Mouse (Mus musculus): ENCODE results near the gene 3100002H09Rik. TPM values are rescaled to one million over a fixed set of nuclear protein-coding genes. Genes with fewer than 3 reads are reported as not detected.

3100002H09Rik gene
- polyA plus RNA-seq, 1 experiment = not detected

GRCm38 (mm10) chr4:124611768-124612167 is 1.2 kb upstream of the 3100002H09Rik start:
- no peaks in the 10 kb centered on the region for H3K4me1 ChIP-seq (ENCODE audit: control insufficient read depth, insufficient read depth, low read length)
- 70% methylated on average over 4 of the region's 4 CpGs for WGBS
- H3K27ac ChIP-seq (ENCODE audit: control insufficient read depth, insufficient read depth, low read depth, low read length, poor library complexity) = no peak overlapping the region
- TF ChIP-seq POLR2A (IDR thresholded peaks at IDR 0.05; ENCODE audit: borderline replicate concordance, control insufficient read depth, low read depth, low read length) = no peak
- TF ChIP-seq CTCF (IDR thresholded peaks at IDR 0.05; ENCODE audit: control insufficient read depth, insufficient read depth, low read length) = no peak
- H3K4me3 ChIP-seq (replicated peaks; ENCODE audit: control insufficient read depth, low read depth, low read length) = no peak overlapping the region

GRCm38 (mm10) chr4:124610066-124610465 is 537 bp downstream of the 3100002H09Rik start:
- H3K4me3 ChIP-seq (replicated peaks; ENCODE audit: control insufficient read depth, low read depth, low read length) = no peak overlapping the region
- H3K27ac ChIP-seq (ENCODE audit: control insufficient read depth, insufficient read depth, low read depth, low read length, poor library complexity) = no peak overlapping the region
- TF ChIP-seq POLR2A (IDR thresholded peaks at IDR 0.05; ENCODE audit: borderline replicate concordance, control insufficient read depth, low read depth, low read length) (no peak), CTCF (IDR thresholded peaks at IDR 0.05; ENCODE audit: control insufficient read depth, insufficient read depth, low read length) (no peak)
- WGBS = 47% methylated on average over 2 of the region's 2 CpGs
- no peaks in the 10 kb centered on the region for H3K4me1 ChIP-seq (ENCODE audit: control insufficient read depth, insufficient read depth, low read length)

GRCm38 (mm10) chr4:124607166-124607565 is 3.4 kb downstream of the 3100002H09Rik start:
- H3K27ac ChIP-seq (ENCODE audit: control insufficient read depth, insufficient read depth, low read depth, low read length, poor library complexity) = 0 out of 2 replicates have a peak overlapping the region, but pooled peaks have one; percentile 7
- TF ChIP-seq CTCF (IDR thresholded peaks at IDR 0.05; ENCODE audit: control insufficient read depth, insufficient read depth, low read length) = no peak
- no peak for TF ChIP-seq POLR2A (IDR thresholded peaks at IDR 0.05; ENCODE audit: borderline replicate concordance, control insufficient read depth, low read depth, low read length)
- H3K4me1 ChIP-seq (ENCODE audit: control insufficient read depth, insufficient read depth, low read length) = no peaks in the 10 kb centered on the region
- 59% methylated on average over 8 of the region's 8 CpGs for WGBS
- H3K4me3 ChIP-seq (replicated peaks; ENCODE audit: control insufficient read depth, low read depth, low read length) = no peak overlapping the region

- no peak overlapping the region for H3K4me3 ChIP-seq (replicated peaks; ENCODE audit: control insufficient read depth, low read depth, low read length)
- 62% methylated on average over 3 of the region's 3 CpGs for WGBS
Measured at GRCm38 (mm10) chr4:124606180-124606579, 4.4 kb downstream of the 3100002H09Rik start.

GRCm38 (mm10) chr4:124605255-124605654 is 5.3 kb downstream of the 3100002H09Rik start:
- Histone ChIP-seq H3K27ac (ENCODE audit: control insufficient read depth, insufficient read depth, low read depth, low read length, poor library complexity) (no peak overlapping the region), H3K4me1 (ENCODE audit: control insufficient read depth, insufficient read depth, low read length) (no peaks in the 10 kb centered on the region), H3K4me3 (replicated peaks; ENCODE audit: control insufficient read depth, low read depth, low read length) (no peak overlapping the region)
- TF ChIP-seq CTCF (IDR thresholded peaks at IDR 0.05; ENCODE audit: control insufficient read depth, insufficient read depth, low read length) = no peak
- no peak for TF ChIP-seq POLR2A (IDR thresholded peaks at IDR 0.05; ENCODE audit: borderline replicate concordance, control insufficient read depth, low read depth, low read length)
- 58% methylated on average over 5 of the region's 5 CpGs for WGBS

More at GRCm38 (mm10) chr4:124606180-124606579, 4.4 kb downstream of the 3100002H09Rik start:
- no peaks in the 10 kb centered on the region for H3K4me1 ChIP-seq (ENCODE audit: control insufficient read depth, insufficient read depth, low read length)
- TF ChIP-seq CTCF (IDR thresholded peaks at IDR 0.05; ENCODE audit: control insufficient read depth, insufficient read depth, low read length) = no peak
- no peak for TF ChIP-seq POLR2A (IDR thresholded peaks at IDR 0.05; ENCODE audit: borderline replicate concordance, control insufficient read depth, low read depth, low read length)
- H3K27ac ChIP-seq (ENCODE audit: control insufficient read depth, insufficient read depth, low read depth, low read length, poor library complexity) = no peak overlapping the region; the same call in 1 of the 2 replicates

GRCm38 (mm10) chr4:124603712-124604111 is 6.9 kb downstream of the 3100002H09Rik start:
- no peak overlapping the region for H3K4me3 ChIP-seq (replicated peaks; ENCODE audit: control insufficient read depth, low read depth, low read length)
- TF ChIP-seq POLR2A (IDR thresholded peaks at IDR 0.05; ENCODE audit: borderline replicate concordance, control insufficient read depth, low read depth, low read length) (no peak), CTCF (IDR thresholded peaks at IDR 0.05; ENCODE audit: control insufficient read depth, insufficient read depth, low read length) (no peak)
- 19% methylated on average over 9 of the region's 9 CpGs for WGBS
- H3K27ac ChIP-seq (ENCODE audit: control insufficient read depth, insufficient read depth, low read depth, low read length, poor library complexity) = no peak overlapping the region
- H3K4me1 ChIP-seq (ENCODE audit: control insufficient read depth, insufficient read depth, low read length) = no peaks in the 10 kb centered on the region

- 78% methylated on average over 9 of the region's 9 CpGs for WGBS
- Histone ChIP-seq H3K27ac (ENCODE audit: control insufficient read depth, insufficient read depth, low read depth, low read length, poor library complexity) (no peak overlapping the region), H3K4me1 (ENCODE audit: control insufficient read depth, insufficient read depth, low read length) (no peaks in the 10 kb centered on the region), H3K4me3 (replicated peaks; ENCODE audit: control insufficient read depth, low read depth, low read length) (no peak overlapping the region)
- TF ChIP-seq CTCF (IDR thresholded peaks at IDR 0.05; ENCODE audit: control insufficient read depth, insufficient read depth, low read length) = no peak
Measured at GRCm38 (mm10) chr4:124595929-124596328, 14.7 kb downstream of the 3100002H09Rik start.

- no peak overlapping the region for H3K4me3 ChIP-seq (replicated peaks; ENCODE audit: control insufficient read depth, low read depth, low read length)
- TF ChIP-seq POLR2A (IDR thresholded peaks at IDR 0.05; ENCODE audit: borderline replicate concordance, control insufficient read depth, low read depth, low read length) = no peak
- no peak for TF ChIP-seq CTCF (IDR thresholded peaks at IDR 0.05; ENCODE audit: control insufficient read depth, insufficient read depth, low read length)
- no peak overlapping the region for H3K27ac ChIP-seq (ENCODE audit: control insufficient read depth, insufficient read depth, low read depth, low read length, poor library complexity)
- WGBS = 12% methylated on average over 13 of the region's 13 CpGs
- H3K4me1 ChIP-seq (ENCODE audit: control insufficient read depth, insufficient read depth, low read length) = no peaks in the 10 kb centered on the region
Measured at GRCm38 (mm10) chr4:124594933-124595332, 15.7 kb downstream of the 3100002H09Rik start.

GRCm38 (mm10) chr4:124593691-124594090 is 16.9 kb downstream of the 3100002H09Rik start:
- Histone ChIP-seq H3K4me1 (ENCODE audit: control insufficient read depth, insufficient read depth, low read length) (no peaks in the 10 kb centered on the region), H3K27ac (ENCODE audit: control insufficient read depth, insufficient read depth, low read depth, low read length, poor library complexity) (no peak overlapping the region), H3K4me3 (replicated peaks; ENCODE audit: control insufficient read depth, low read depth, low read length) (no peak overlapping the region)
- TF ChIP-seq CTCF (IDR thresholded peaks at IDR 0.05; ENCODE audit: control insufficient read depth, insufficient read depth, low read length) (no peak), POLR2A (IDR thresholded peaks at IDR 0.05; ENCODE audit: borderline replicate concordance, control insufficient read depth, low read depth, low read length) (no peak)
- WGBS = 58% methylated on average over 9 of the region's 9 CpGs

Data from bone marrow, adult 2 months (tissue).